Mouse (Mus musculus) liver, adult 2 months (tissue): ENCODE results near the gene Gm9970. TPM values are rescaled to one million over a fixed set of nuclear protein-coding genes. Genes with fewer than 3 reads are reported as not detected.

Experiments
- DNase-seq: peaks from one replicate; pipeline ENCODE4 v3.0.0-alpha.2; 2011; ENCODE audit warnings: low read depth, low spot score; ENCODE audit errors: extremely low read depth
- H3K27ac ChIP-seq: fragments of 200-500 bp; replicated peaks from 2 replicates; pipeline ENCODE4 v1.5.1; 2012; ENCODE audit warnings: low read depth, mild to moderate bottlenecking, control low read depth, inconsistent platforms, low read length; ENCODE audit not compliant: insufficient read depth
- H3K27me3 ChIP-seq: fragments of 200-500 bp; 2 replicates; pipeline ENCODE4 v1.6.1; 2012; ENCODE audit warnings: mild to moderate bottlenecking, moderate library complexity, low read length, inconsistent platforms; ENCODE audit not compliant: control insufficient read depth, insufficient read depth
- H3K36me3 ChIP-seq: fragments of 200-500 bp; 2 replicates; pipeline ENCODE4 v1.6.1; 2012; ENCODE audit warnings: low read length, inconsistent platforms; ENCODE audit not compliant: control insufficient read depth, insufficient read depth
- H3K4me1 ChIP-seq: fragments of 200-500 bp; 2 replicates; pipeline ENCODE4 v1.6.1; 2011; ENCODE audit warnings: low read length; ENCODE audit not compliant: control insufficient read depth, insufficient read depth
- H3K4me3 ChIP-seq: fragments of 200-500 bp; 2 replicates; pipeline ENCODE4 v1.5.1; 2011; ENCODE audit warnings: low read depth, mild to moderate bottlenecking, control low read depth, low read length, moderate library complexity; ENCODE audit not compliant: insufficient read depth
- H3K79me2 ChIP-seq: fragments of 200-500 bp; 2 replicates; pipeline ENCODE4 v1.6.1; 2012; ENCODE audit warnings: inconsistent platforms, mild to moderate bottlenecking, low read length, moderate library complexity; ENCODE audit not compliant: control insufficient read depth, insufficient read depth
- H3K9ac ChIP-seq: fragments of 200-500 bp; 2 replicates; pipeline ENCODE4 v1.6.1; 2012; ENCODE audit warnings: low read depth, mild to moderate bottlenecking, control low read depth, inconsistent platforms, low read length
- CTCF ChIP-seq: fragments of 200-500 bp; IDR thresholded peaks from 2 replicates; pipeline ENCODE4 v1.5.1; 2011; ENCODE audit warnings: low read depth, low read length, control low read depth
- POLR2A ChIP-seq: fragments of 200-500 bp; IDR thresholded peaks from 2 replicates; pipeline ENCODE4 v1.6.1; 2011; ENCODE audit warnings: low read length, control low read depth; ENCODE audit not compliant: insufficient read depth; ENCODE audit errors: extremely low read depth
- WGBS: fragments of 180-500 bp; shearing (Covaris S2); methylation state at CpG from one replicate; pipeline ENCODE4 v1.1.7; 2018; 5-methylcytosine and 5-hydroxymethylcytosine counted together
- polyA plus RNA-seq: library from polyadenylated mRNA; depleted of rRNA; stranded (reverse); fragments of >200 nt; gene quantifications from 2 replicates; pipeline ENCODE4 v1.2.3, GENCODE M21; 2012
- total RNA-seq: library from RNA; depleted of rRNA; stranded (reverse); fragments of >200 nt; gene quantifications from 2 replicates; pipeline ENCODE4 v1.2.3, GENCODE M21; 2014

Gm9970 gene
- total and polyA plus RNA-seq, 2 experiments: not detected

GRCm38 (mm10) chr5:31204421-31204820, 36.6 kb downstream of the Gm9970 start:
- H3K4me3 ChIP-seq: no peak overlapping the region
- no peak for DNase-seq
- H3K27me3 ChIP-seq: no peaks in the 10 kb centered on the region
- no peak for TF ChIP-seq POLR2A
- TF ChIP-seq CTCF: no peak
- WGBS: 94% methylated on average over 6 of the region's 6 CpGs
- H3K79me2 ChIP-seq: peaks cover 11% of the 10 kb centered on the region
- peaks cover 35% of the 10 kb centered on the region for H3K36me3 ChIP-seq
- H3K4me1 ChIP-seq: peaks cover 4% of the 10 kb centered on the region
- no peak overlapping the region for H3K27ac ChIP-seq
- H3K9ac ChIP-seq: no peak overlapping the region

DNA sequence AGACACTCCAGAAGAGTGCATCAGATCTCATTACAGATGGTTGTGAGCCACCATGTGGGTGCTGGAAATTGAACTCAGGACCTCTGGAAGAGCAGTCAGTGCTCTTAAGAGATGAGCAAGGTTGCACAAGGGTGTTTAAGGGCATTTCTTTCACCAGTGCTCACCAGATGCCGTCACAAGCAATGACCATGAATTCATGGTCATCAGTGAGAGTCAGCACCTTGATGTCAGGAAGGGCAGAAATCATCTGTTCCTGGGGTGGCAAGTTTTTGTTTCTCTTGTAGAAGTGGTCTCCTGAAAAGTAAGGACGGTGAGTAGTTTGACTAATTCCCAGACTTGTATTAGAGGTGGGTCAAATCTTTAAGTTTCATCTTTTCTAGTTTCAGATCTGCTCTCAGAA, 37.2 kb downstream of the Gm9970 start:
- Histone ChIP-seq H3K4me3 (no peak overlapping the region), H3K79me2 (peaks cover 11% of the 10 kb centered on the region), H3K27me3 (no peaks in the 10 kb centered on the region), H3K4me1 (peaks cover 4% of the 10 kb centered on the region), H3K9ac (no peak overlapping the region), H3K36me3 (peaks cover 37% of the 10 kb centered on the region), H3K27ac (no peak overlapping the region)
- 97% methylated on average over 2 of the region's 2 CpGs for WGBS
- DNase-seq: no peak
- TF ChIP-seq POLR2A (no peak), CTCF (no peak)

- H3K4me3 ChIP-seq: peak overlapping the region; percentile 66
- 88% methylated on average over 7 of the region's 7 CpGs for WGBS
Observed at GRCm38 (mm10) chr5:31202933-31203332, 38.1 kb downstream of the Gm9970 start.

GRCm38 (mm10) chr5:31201742-31202590, 39.1 kb downstream of the Gm9970 start, which contains the start of gene Zfp513:
Gene Zfp513 (minus strand): TSS chr5:31202303.
- TF ChIP-seq POLR2A: peak; percentile 89; the same call in 1 of the 2 replicates
- TF ChIP-seq CTCF: no peak
- H3K79me2 ChIP-seq: peaks cover 7% of the 10 kb centered on the region
- peaks cover 4% of the 10 kb centered on the region for H3K4me1 ChIP-seq
- H3K27ac ChIP-seq: peak within 1 kb of the TSS; percentile 81
- H3K36me3 ChIP-seq: peaks cover 37% of the 10 kb centered on the region
- H3K27me3 ChIP-seq: no peaks in the 10 kb centered on the region
- WGBS: 1% methylated on average over 53 of the region's 53 CpGs
- H3K4me3 ChIP-seq: peak within 1 kb of the TSS; percentile 73
- DNase-seq: peak; percentile 98
- H3K9ac ChIP-seq: peak within 1 kb of the TSS; percentile 81

More at GRCm38 (mm10) chr5:31202933-31203332, 38.1 kb downstream of the Gm9970 start:
- no peak for TF ChIP-seq CTCF
- TF ChIP-seq POLR2A: no peak
- Histone ChIP-seq H3K4me1 (peaks cover 4% of the 10 kb centered on the region), H3K9ac (peak overlapping the region; percentile 76; the same call in 1 of the 2 replicates), H3K79me2 (peaks cover 7% of the 10 kb centered on the region), H3K27ac (peak overlapping the region; percentile 59; the same call in 1 of the 2 replicates), H3K27me3 (no peaks in the 10 kb centered on the region), H3K36me3 (peaks cover 40% of the 10 kb centered on the region)
- no peak for DNase-seq

DNA sequence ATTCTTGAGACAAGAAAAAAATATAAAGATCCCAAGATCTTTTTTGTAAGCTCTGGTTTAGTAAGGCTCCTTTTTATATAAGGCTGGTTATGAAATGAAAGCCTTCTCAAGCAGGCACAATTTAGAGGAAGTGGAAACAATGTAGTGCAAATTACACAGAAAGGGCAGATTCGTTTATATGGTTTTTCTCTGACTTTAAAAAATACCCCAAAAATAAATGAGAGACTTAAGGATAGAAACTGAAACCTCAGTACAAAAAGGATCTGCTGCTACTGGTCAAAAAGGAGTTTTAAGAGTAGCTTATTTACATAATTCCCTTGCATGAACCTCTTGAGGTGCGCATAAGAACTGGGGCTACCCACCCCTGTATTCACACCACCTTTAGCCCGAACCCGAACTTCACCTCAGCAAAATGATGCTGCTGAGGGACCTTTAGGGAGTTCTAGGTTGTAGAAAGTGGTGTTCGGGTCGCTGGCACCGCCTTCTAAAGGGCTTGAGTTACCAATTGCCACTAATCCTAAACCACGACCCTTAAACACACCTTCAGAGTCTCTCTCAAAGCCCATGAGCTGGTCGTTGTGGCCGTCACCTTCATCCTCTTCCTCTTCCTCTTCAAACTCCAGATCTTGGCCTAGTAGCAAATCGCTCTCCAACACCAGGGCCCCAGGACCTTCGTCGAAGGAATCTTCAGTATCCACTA, 39.8 kb downstream of the Gm9970 start:
- H3K9ac ChIP-seq: peak overlapping the region; percentile 81
- peaks cover 7% of the 10 kb centered on the region for H3K79me2 ChIP-seq
- 6% methylated on average over 13 of the region's 13 CpGs for WGBS
- H3K27me3 ChIP-seq: no peaks in the 10 kb centered on the region
- DNase-seq: no peak
- peaks cover 40% of the 10 kb centered on the region for H3K36me3 ChIP-seq
- H3K4me3 ChIP-seq: peak overlapping the region; percentile 73
- H3K4me1 ChIP-seq: peaks cover 4% of the 10 kb centered on the region
- TF ChIP-seq CTCF (no peak), POLR2A (no peak)
- peak overlapping the region; percentile 81 for H3K27ac ChIP-seq
